Comparison of ENCODE assay signal across 18 mouse cellular contexts in genomic region chr6:120443363-120444355, GRCm38 (mm10). TPM values are rescaled to one million over a fixed set of nuclear protein-coding genes. Genes with fewer than 3 reads are reported as not detected.
DNase-seq lines count a peak whose midpoint lies in the region; ATAC-seq lines count a peak whose summit lies in the region.
"Had no signal": no experiment of that assay in that cellular context is flagged by ENCODE, and none has a peak within 500 bp of the region (broad histone marks: within the 10 kb centered on the region; RNA-seq: fewer than 3 reads in every experiment).

No protein-coding gene starts in this region.

- peak overlapping the region; percentile 26 for H3K27ac ChIP-seq in heart, embryonic 16.5 days (ENCODE audit: low read length)
- H3K27ac ChIP-seq: embryonic facial prominence, embryonic 12.5 days; forebrain, embryonic 12.5 days; hindbrain, embryonic 12.5 days; liver, embryonic 12.5 days had no signal

- 49% methylated on average over 14 of the region's 14 CpGs for WGBS in heart, embryonic 16.5 days

- DNase-seq in frontal cortex, postnatal 25 days (ENCODE audit: low spot score in 2 of 2), result no peak
- no peak for DNase-seq in heart, postnatal 10 days
- DNase-seq in kidney, adult 18-20 months, result peak; percentile 42
- DNase-seq in kidney, postnatal 25 days, result peak; percentile 19 to 62
- DNase-seq in B cell, adult 2 months, result no peak
- no peak for DNase-seq in adipocyte (ENCODE audit: low spot score)
- DNase-seq: cerebellum, adult 11 months; cerebellum, postnatal 36 days; thymus, postnatal 4 days had no signal

- no peaks in the 10 kb centered on the region for H3K9me3 ChIP-seq in heart, embryonic 16.5 days (replicated peaks; ENCODE audit: control insufficient read depth, low read length)
- H3K9me3 ChIP-seq: embryonic facial prominence, embryonic 12.5 days; forebrain, embryonic 12.5 days; hindbrain, embryonic 12.5 days; liver, embryonic 12.5 days had no signal

- intact Hi-C loops in heart, postnatal 10 days (cut with DNase I), result no loop called here

- peaks cover 9% of the 10 kb centered on the region; the same call in 1 of the 2 replicates for H3K4me1 ChIP-seq in heart, embryonic 16.5 days (ENCODE audit: control insufficient read depth, insufficient read depth, low read length)
- H3K4me1 ChIP-seq: embryonic facial prominence, embryonic 12.5 days; forebrain, embryonic 12.5 days; hindbrain, embryonic 12.5 days; liver, embryonic 12.5 days had no signal

- H3K27me3 ChIP-seq in heart, embryonic 16.5 days (ENCODE audit: control insufficient read depth, insufficient read depth, low read length), result no peaks in the 10 kb centered on the region
- H3K27me3 ChIP-seq: embryonic facial prominence, embryonic 12.5 days; forebrain, embryonic 12.5 days; hindbrain, embryonic 12.5 days; liver, embryonic 12.5 days; megakaryocyte, embryonic 14.5 days; Patski had no signal

- peak; percentile 84 for ATAC-seq in frontal cortex, adult (ENCODE audit: low TSS enrichment)
- peak; percentile 49; the same call in 1 of the 2 replicates for ATAC-seq in heart, embryonic 16.5 days (replicated peaks; ENCODE audit: extremely low read depth, insufficient read depth, low FRiP score)
- ATAC-seq: liver, embryonic 12.5 days; Patski had no signal

- peak overlapping the region; percentile 19 for H3K4me2 ChIP-seq in heart, embryonic 16.5 days (ENCODE audit: low read depth, low read length)
- H3K4me2 ChIP-seq: embryonic facial prominence, embryonic 12.5 days; forebrain, embryonic 12.5 days; hindbrain, embryonic 12.5 days; liver, embryonic 12.5 days had no signal

- H3K36me3 ChIP-seq in heart, embryonic 16.5 days (ENCODE audit: control insufficient read depth, insufficient read depth), result peaks cover 17% of the 10 kb centered on the region

- no peak overlapping the region for H3K9ac ChIP-seq in heart, embryonic 16.5 days (ENCODE audit: low read length)
- H3K9ac ChIP-seq: embryonic facial prominence, embryonic 12.5 days; forebrain, embryonic 12.5 days; hindbrain, embryonic 12.5 days; liver, embryonic 12.5 days had no signal

- H3K4me3 ChIP-seq in heart, embryonic 16.5 days (ENCODE audit: low read length), result no peak overlapping the region
- H3K4me3 ChIP-seq: embryonic facial prominence, embryonic 12.5 days; forebrain, embryonic 12.5 days; hindbrain, embryonic 12.5 days; liver, embryonic 12.5 days; megakaryocyte, embryonic 14.5 days had no signal

RNA-seq across cellular contexts. Expression of gene Il17ra, which starts 19.4 kb away (rescaled TPM):
- 6.5 and 9.0 TPM in 2 replicates for polyA plus RNA-seq in heart, embryonic 16.5 days (2015; fragmentation: Nextera tagmentation; extraction: Ambion mirVana)
- 1 to 10 TPM; 2.9 to 3.6 TPM for total RNA-seq in heart, postnatal 10 days (2021)

RNA-seq across cellular contexts. Expression of gene Tmem121b, which starts 49.9 kb away (rescaled TPM):
- polyA plus RNA-seq in heart, embryonic 16.5 days (2015; fragmentation: Nextera tagmentation; extraction: Ambion mirVana), result 0.07 and 0.11 TPM in 2 replicates
- under 1 TPM in 1 of 2 experiments, not detected in 1; 0.05 TPM for total RNA-seq in heart, postnatal 10 days (2021)
- total RNA-seq: gastrocnemius, adult 18-20 months had no signal

Comparison
In these comparisons a context has a peak if more than half of its experiments do, and no peak if none do; other contexts are left out.
1. DNase-seq: peak in kidney, adult 18-20 months (single experiment) and kidney, postnatal 25 days (2 of 2); none in frontal cortex, postnatal 25 days (0 of 2), heart, postnatal 10 days (0 of 2), B cell, adult 2 months (0 of 2) and adipocyte (single experiment).